Mouse (Mus musculus) left cerebral cortex, postnatal 4 days (tissue): ENCODE results near the gene Mboat7. TPM values are rescaled to one million over a fixed set of nuclear protein-coding genes. Genes with fewer than 3 reads are reported as not detected.

Experiments used
- DNase-seq: peaks from one replicate; pipeline ENCODE4 v3.0.0-alpha.2; 2022
- intact Hi-C: fragments of 180-260 bp; cut with DNase I; formaldehyde crosslinking; loops from one replicate; pipeline ENCODE4 v1.15.1; 2025
- total RNA-seq, 2 experiments: library from RNA; stranded (reverse); gene quantifications; 2 replicates each; pipeline ENCODE4 v1.2.3; 2021

Gene Mboat7
- total RNA-seq, 2 experiments from 2014 or later = 132 to 147 TPM

- peak; percentile 70 for DNase-seq
- intact Hi-C loops = loop anchor here (10.0 kb wide), 1 partner anchor 450 kb away; no protein-coding TSS in a partner anchor
Measured at GRCm38 (mm10) chr7:3694076-3694948, 989 bp upstream of the Mboat7 start.

- intact Hi-C loops = loop anchor here (10.0 kb wide), 1 partner anchor 451 kb away; no protein-coding TSS in a partner anchor
- no peak for DNase-seq
Measured at GRCm38 (mm10) chr7:3693809-3694075, 419 bp upstream of the Mboat7 start.

- DNase-seq = no peak
- intact Hi-C loops = loop anchor here (10.0 kb wide), 1 partner anchor 452 kb away; no protein-coding TSS in a partner anchor
Measured at GRCm38 (mm10) chr7:3692382-3692986, 839 bp downstream of the Mboat7 start, which contains the start of gene Tsen34. Gene Tsen34, plus strand, starts transcription at chr7:3692863.

- intact Hi-C loops = loop anchor here (10.0 kb wide), 1 partner anchor 453 kb away; no protein-coding TSS in a partner anchor
- no peak for DNase-seq
Measured at GRCm38 (mm10) chr7:3691919-3692318, 1.4 kb downstream of the Mboat7 start.

GRCm38 (mm10) chr7:3685400-3686187 is 7.7 kb downstream of the Mboat7 start:
- intact Hi-C loops = no loop called here
- peak; percentile 24 for DNase-seq

GRCm38 (mm10) chr7:3684698-3685097 is 8.6 kb downstream of the Mboat7 start:
- intact Hi-C loops = no loop called here
- DNase-seq = no peak

- DNase-seq = no peak
- intact Hi-C loops = no loop called here
Measured at GRCm38 (mm10) chr7:3683908-3684550, 9.3 kb downstream of the Mboat7 start.

- intact Hi-C loops = no loop called here
Measured at GRCm38 (mm10) chr7:3677342-3677741, 16.0 kb downstream of the Mboat7 start, which contains the start of gene Tmc4. Gene Tmc4, minus strand, starts transcription at chr7:3677553.

GRCm38 (mm10) chr7:3676371-3676770 is 17.0 kb downstream of the Mboat7 start:
- intact Hi-C loops = no loop called here
- DNase-seq = no peak

More at GRCm38 (mm10) chr7:3677342-3677741, 16.0 kb downstream of the Mboat7 start, which contains the start of gene Tmc4:
- DNase-seq = no peak

- DNase-seq = no peak
- intact Hi-C loops = no loop called here
Measured at GRCm38 (mm10) chr7:3675228-3675548, 18.1 kb downstream of the Mboat7 start.

- intact Hi-C loops = no loop called here
- DNase-seq = peak; percentile 88
Measured at GRCm38 (mm10) chr7:3674507-3675227, 18.7 kb downstream of the Mboat7 start.

- no peak for DNase-seq
- intact Hi-C loops = no loop called here
Measured at GRCm38 (mm10) chr7:3666921-3667391, 26.4 kb downstream of the Mboat7 start.

GRCm38 (mm10) chr7:3665215-3666114 is 27.9 kb downstream of the Mboat7 start, which contains the start of gene Leng1:
Gene Leng1, minus strand, starts transcription at chr7:3665840.
- peak; percentile 97 for DNase-seq
- intact Hi-C loops = no loop called here

- no peak for DNase-seq
- intact Hi-C loops = no loop called here
Measured at GRCm38 (mm10) chr7:3664524-3665214, 28.7 kb downstream of the Mboat7 start.

GRCm38 (mm10) chr7:3658578-3658977 is 34.7 kb downstream of the Mboat7 start:
- intact Hi-C loops = no loop called here
- no peak for DNase-seq

GRCm38 (mm10) chr7:3656966-3657365 is 36.4 kb downstream of the Mboat7 start:
- intact Hi-C loops = no loop called here
- no peak for DNase-seq

GRCm38 (mm10) chr7:3646641-3647040 is 46.7 kb downstream of the Mboat7 start:
- intact Hi-C loops = no loop called here
- no peak for DNase-seq

- intact Hi-C loops = no loop called here
- no peak for DNase-seq
Measured at GRCm38 (mm10) chr7:3646188-3646587, 47.1 kb downstream of the Mboat7 start.
